Mouse (Mus musculus): Measurements from ENCODE around the gene Akap7. TPM values are rescaled to one million over a fixed set of nuclear protein-coding genes. Genes with fewer than 3 reads are reported as not detected.
A peak's percentile ranks its signal among the peaks of the same experiment; 100 is the strongest.

Akap7 gene
- 19.8 TPM in 2 replicates for polyA plus RNA-seq (2015; fragmentation: Nextera tagmentation; extraction: Ambion mirVana)

DNA sequence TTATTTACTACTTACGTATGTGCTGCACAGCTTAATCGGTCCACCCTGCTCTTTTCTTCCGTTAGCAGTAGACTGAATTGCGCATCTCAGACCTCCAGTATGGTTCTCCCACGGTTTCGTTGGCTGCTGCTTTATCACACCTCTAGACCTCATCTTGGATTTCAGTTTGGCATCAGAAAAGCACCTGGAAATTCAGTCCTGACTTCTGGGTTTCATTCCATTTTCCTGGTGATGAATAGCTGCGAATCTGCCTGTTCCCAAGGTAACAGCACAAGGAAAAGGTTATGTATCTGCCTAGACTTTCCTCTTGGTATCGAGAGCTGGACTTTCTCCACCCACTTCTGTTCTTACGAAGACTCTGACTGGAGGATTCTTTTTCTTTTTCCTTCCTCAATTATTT is at the start of gene Akap7:
Akap7 (minus strand) TSS at position 101 of the 400 bp plus-strand sequence.
- no peak within 1 kb of the TSS for H3K4me3 ChIP-seq
- no peak for ATAC-seq (ENCODE audit: insufficient number of reproducible peaks, insufficient read depth, low FRiP score, low TSS enrichment, low read depth)
- no peak within 1 kb of the TSS for H3K27ac ChIP-seq
- H3K36me3 ChIP-seq = no peaks in the 10 kb centered on the region
- H3K4me2 ChIP-seq = no peak within 1 kb of the TSS
- H3K4me1 ChIP-seq = peaks cover 8% of the 10 kb centered on the region
- WGBS = 88% methylated on average over 9 of the region's 9 CpGs
- H3K27me3 ChIP-seq = no peaks in the 10 kb centered on the region
- no peaks in the 10 kb centered on the region for H3K9me3 ChIP-seq
- no peak within 1 kb of the TSS for H3K9ac ChIP-seq

DNA sequence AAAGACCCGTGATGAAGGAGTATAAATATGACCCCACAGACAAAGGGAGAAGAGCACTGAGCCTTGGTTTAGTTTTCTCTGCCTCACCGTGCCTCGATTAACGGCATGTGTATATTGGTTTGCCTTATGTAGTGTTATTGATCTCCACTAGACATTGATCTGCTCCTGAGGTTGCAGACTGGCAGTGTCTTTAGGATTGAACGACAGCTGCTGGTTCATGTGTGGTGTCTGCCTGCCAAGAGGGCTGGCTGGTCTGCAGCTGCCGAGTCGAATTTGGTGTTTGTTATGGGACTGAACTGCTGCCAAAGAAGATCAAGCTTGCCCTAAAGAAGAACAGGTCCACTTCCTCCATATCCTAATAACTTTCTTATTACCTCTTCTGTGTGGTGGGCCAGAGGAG is 46.7 kb upstream of the Akap7 start:
- ATAC-seq (ENCODE audit: insufficient number of reproducible peaks, insufficient read depth, low FRiP score, low TSS enrichment, low read depth) = no peak

DNA sequence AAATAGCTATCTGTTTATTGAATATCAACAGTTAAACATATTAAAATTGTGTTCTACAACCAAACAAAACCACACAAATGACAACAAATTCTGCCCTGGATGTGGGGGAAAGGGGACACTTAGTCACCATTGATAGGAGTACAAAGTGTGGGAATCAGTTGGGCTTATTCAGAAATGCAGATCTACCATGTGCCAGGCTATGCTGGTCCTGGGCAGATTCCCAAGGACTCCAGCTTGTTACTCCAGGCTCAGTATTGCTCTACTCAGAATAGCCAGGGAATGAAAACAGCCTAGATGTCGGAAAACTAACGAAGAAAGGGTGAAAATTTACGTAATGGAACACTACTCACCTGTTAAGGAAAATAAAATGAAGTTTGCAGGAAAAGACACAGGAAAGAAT is 46.3 kb upstream of the Akap7 start:
- Histone ChIP-seq H3K4me3 (no peak overlapping the region), H3K4me1 (peaks cover 17% of the 10 kb centered on the region), H3K4me2 (no peak overlapping the region), H3K36me3 (no peaks in the 10 kb centered on the region), H3K27me3 (no peaks in the 10 kb centered on the region), H3K27ac (no peak overlapping the region), H3K9ac (no peak overlapping the region), H3K9me3 (no peaks in the 10 kb centered on the region)
- 94% methylated on average over 3 of the region's 3 CpGs for WGBS
- ATAC-seq (ENCODE audit: insufficient number of reproducible peaks, insufficient read depth, low FRiP score, low TSS enrichment, low read depth) = no peak

More for the DNA sequence above, 46.7 kb upstream of the Akap7 start:
- 85% methylated on average over 7 of the region's 7 CpGs for WGBS
- no peaks in the 10 kb centered on the region for H3K27me3 ChIP-seq
- H3K27ac ChIP-seq = no peak overlapping the region
- H3K4me1 ChIP-seq = peaks cover 17% of the 10 kb centered on the region
- no peaks in the 10 kb centered on the region for H3K9me3 ChIP-seq
- H3K36me3 ChIP-seq = no peaks in the 10 kb centered on the region
- no peak overlapping the region for H3K4me2 ChIP-seq
- no peak overlapping the region for H3K9ac ChIP-seq
- H3K4me3 ChIP-seq = no peak overlapping the region

DNA sequence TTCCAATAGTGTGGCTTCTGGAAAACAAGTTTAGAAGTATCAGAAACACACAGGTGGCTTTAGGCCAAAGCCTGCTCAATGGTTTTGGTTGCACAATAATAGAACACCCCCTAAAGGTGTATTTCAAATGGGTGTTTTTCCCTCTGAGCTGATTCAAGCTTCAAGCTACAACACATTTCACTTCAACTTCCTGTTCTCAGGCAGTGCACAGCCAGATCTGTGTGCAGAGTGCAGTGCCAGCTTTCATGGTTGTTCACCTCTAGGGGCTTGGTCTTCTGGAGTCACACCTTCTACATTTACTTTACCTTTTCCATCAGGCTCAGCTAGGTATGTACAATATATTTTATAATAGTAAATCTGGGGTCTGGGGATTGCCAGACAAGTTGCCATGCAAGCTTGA is 35.1 kb upstream of the Akap7 start:
- Histone ChIP-seq H3K27me3 (no peaks in the 10 kb centered on the region), H3K27ac (no peak overlapping the region), H3K4me2 (no peak overlapping the region), H3K36me3 (no peaks in the 10 kb centered on the region), H3K9me3 (no peaks in the 10 kb centered on the region), H3K4me1 (no peaks in the 10 kb centered on the region), H3K9ac (no peak overlapping the region), H3K4me3 (no peak overlapping the region)
- no peak for ATAC-seq (ENCODE audit: insufficient number of reproducible peaks, insufficient read depth, low FRiP score, low TSS enrichment, low read depth)

DNA sequence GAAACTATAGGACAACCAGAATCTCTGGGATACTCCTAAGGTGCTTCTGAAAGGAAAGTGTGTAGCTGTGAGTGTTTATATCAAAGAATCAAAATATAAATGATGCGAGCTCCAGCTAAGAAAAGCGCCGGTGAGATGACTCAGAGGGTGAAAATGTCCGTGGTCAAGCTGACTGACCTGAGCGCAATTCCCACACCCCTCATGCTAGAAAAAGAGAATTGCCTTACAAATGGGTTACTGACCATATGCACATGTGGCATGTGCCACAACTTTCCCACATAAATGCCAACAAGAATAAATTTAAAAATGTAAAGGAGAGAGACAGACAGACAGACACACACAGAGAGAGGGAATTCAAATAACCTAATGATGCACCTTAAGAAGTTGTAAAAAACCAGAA is 33.0 kb upstream of the Akap7 start:
- Histone ChIP-seq H3K27ac (no peak overlapping the region), H3K9me3 (no peaks in the 10 kb centered on the region), H3K4me1 (no peaks in the 10 kb centered on the region), H3K36me3 (no peaks in the 10 kb centered on the region), H3K9ac (no peak overlapping the region), H3K4me3 (no peak overlapping the region), H3K4me2 (no peak overlapping the region), H3K27me3 (no peaks in the 10 kb centered on the region)
- no peak for ATAC-seq (ENCODE audit: insufficient number of reproducible peaks, insufficient read depth, low FRiP score, low TSS enrichment, low read depth)
- 94% methylated on average over 5 of the region's 5 CpGs for WGBS

DNA sequence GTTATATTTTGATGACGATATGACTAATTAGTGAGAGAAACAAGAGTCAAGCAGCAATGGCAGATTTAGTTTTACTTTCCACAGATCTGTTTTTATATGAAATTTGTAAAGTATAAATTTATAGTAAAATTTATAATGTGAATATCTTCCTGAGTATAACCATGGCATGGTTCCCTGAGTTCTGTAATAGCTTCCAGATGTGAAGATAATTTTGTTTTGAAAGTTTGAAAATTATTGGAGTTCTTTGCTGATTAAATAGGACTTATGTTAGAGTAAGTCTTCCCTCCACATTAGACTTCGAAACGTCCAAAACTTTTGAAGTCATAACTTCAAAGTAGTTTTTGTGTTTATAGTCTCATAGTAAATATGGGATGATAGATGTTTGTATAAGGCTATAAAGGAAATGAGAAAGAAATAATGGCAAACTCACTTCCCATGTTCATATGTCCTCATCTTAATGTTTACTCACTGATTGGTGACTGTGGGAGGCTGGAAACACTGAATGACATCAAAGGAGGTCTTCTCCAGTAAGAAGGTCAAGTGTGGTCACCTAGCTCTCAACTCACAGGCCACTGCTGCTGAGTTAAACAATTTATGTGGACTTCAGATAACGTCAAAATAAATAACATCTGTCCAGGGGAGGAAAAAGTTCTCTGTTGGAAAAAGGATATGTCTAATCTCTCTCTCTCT is 25.9 kb upstream of the Akap7 start:
- Histone ChIP-seq H3K36me3 (no peaks in the 10 kb centered on the region), H3K9me3 (no peaks in the 10 kb centered on the region), H3K4me1 (peaks cover 3% of the 10 kb centered on the region; the same call in 1 of the 2 replicates), H3K9ac (no peak overlapping the region), H3K4me2 (no peak overlapping the region), H3K27me3 (no peaks in the 10 kb centered on the region), H3K27ac (no peak overlapping the region; the same call in 1 of the 2 replicates), H3K4me3 (no peak overlapping the region)
- 0 out of 2 replicates have a peak, but pooled peaks have one; percentile 43 for ATAC-seq (ENCODE audit: insufficient number of reproducible peaks, insufficient read depth, low FRiP score, low TSS enrichment, low read depth)
- WGBS = 33% methylated on average over 4 of the region's 4 CpGs

DNA sequence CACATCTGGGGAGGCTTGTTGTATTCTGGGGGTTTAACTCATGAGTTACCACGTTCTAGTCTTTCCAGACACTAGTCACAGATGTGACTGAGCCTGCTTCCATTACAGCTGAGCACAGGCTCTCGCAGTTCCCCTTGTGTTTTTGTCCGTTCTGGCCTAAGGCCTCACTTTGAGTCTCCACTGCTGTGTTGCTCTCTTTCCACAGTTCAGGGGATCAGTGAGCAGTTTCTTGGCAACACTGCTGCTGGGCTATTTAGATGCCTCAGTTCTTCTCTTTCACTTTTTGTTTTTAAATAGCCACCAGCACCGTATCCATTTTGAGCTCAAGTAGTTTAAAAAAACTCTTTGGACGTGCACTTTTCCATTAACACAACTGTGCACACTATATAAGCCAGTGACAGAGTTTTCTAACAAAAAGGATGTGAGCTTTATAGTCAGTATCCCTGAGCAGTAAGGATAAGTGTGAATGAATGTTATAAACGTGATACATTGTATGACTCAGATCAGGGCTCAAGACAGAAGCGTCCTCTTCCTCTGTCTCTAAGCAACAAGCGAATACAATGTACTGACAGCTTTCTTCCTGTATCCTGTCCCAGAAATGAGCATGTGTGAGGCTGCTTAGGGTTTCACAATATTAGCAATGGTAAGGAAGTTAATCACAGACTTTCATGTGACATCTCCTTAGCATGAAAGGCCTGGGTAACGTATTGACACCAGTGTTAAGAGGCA is 23.8 kb upstream of the Akap7 start:
- H3K4me1 ChIP-seq = peaks cover 3% of the 10 kb centered on the region; the same call in 1 of the 2 replicates
- ATAC-seq (ENCODE audit: insufficient number of reproducible peaks, insufficient read depth, low FRiP score, low TSS enrichment, low read depth) = no peak
- no peaks in the 10 kb centered on the region for H3K9me3 ChIP-seq
- H3K4me2 ChIP-seq = no peak overlapping the region
- 63% methylated on average over 9 of the region's 9 CpGs for WGBS
- no peaks in the 10 kb centered on the region for H3K27me3 ChIP-seq
- no peaks in the 10 kb centered on the region for H3K36me3 ChIP-seq
- H3K9ac ChIP-seq = no peak overlapping the region
- no peak overlapping the region for H3K27ac ChIP-seq
- no peak overlapping the region for H3K4me3 ChIP-seq

DNA sequence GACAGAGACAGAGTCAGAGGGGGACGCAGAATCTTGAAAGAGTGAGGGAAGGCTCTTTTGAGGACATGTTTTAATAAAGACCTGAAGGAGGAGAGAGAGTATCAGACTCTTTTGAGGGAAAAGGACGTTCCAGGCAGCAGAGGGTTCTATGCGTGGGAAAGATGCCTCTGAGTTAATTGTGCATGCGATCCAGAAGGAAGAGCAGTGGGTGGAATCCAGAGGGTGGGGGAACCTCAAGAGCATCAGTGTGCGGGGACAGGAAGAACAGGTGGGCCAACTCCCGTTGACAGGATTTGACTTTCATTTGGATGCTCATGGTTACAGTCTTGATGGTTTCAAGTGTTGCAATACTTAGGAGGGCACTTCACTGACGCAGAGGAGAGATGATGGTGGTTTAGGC is 22.4 kb upstream of the Akap7 start:
- Histone ChIP-seq H3K4me2 (no peak overlapping the region), H3K27ac (no peak overlapping the region), H3K4me1 (peaks cover 6% of the 10 kb centered on the region), H3K9ac (no peak overlapping the region), H3K4me3 (no peak overlapping the region), H3K36me3 (no peaks in the 10 kb centered on the region), H3K27me3 (no peaks in the 10 kb centered on the region), H3K9me3 (no peaks in the 10 kb centered on the region)
- 82% methylated on average over 7 of the region's 7 CpGs for WGBS
- ATAC-seq (ENCODE audit: insufficient number of reproducible peaks, insufficient read depth, low FRiP score, low TSS enrichment, low read depth) = no peak

DNA sequence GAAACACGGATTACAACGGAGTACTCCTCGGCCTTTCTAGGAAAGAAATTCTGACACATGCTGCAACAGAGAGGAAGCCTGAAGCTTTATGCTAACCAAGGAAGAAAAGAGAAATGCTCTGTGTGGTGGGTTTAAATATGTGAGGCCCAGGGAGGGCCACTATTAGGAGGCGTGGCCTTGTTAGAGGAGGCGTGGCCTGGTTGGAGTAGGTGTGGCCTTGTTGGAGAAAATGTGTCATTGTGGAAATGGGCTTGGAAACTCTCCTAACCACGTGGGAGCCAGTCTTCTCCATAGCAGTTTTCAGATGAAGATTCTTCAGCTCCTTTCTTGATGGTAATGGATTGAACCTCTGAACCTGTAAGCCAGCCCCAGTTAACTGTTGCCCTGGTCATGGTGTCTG is 19.8 kb upstream of the Akap7 start:
- WGBS = 81% methylated on average over 6 of the region's 6 CpGs
- no peak for ATAC-seq (ENCODE audit: insufficient number of reproducible peaks, insufficient read depth, low FRiP score, low TSS enrichment, low read depth)
- no peak overlapping the region for H3K9ac ChIP-seq
- H3K4me3 ChIP-seq = no peak overlapping the region
- H3K4me1 ChIP-seq = peaks cover 7% of the 10 kb centered on the region
- H3K9me3 ChIP-seq = no peaks in the 10 kb centered on the region
- no peak overlapping the region; the same call in 1 of the 2 replicates for H3K27ac ChIP-seq
- no peaks in the 10 kb centered on the region for H3K36me3 ChIP-seq
- no peaks in the 10 kb centered on the region for H3K27me3 ChIP-seq
- H3K4me2 ChIP-seq = no peak overlapping the region

DNA sequence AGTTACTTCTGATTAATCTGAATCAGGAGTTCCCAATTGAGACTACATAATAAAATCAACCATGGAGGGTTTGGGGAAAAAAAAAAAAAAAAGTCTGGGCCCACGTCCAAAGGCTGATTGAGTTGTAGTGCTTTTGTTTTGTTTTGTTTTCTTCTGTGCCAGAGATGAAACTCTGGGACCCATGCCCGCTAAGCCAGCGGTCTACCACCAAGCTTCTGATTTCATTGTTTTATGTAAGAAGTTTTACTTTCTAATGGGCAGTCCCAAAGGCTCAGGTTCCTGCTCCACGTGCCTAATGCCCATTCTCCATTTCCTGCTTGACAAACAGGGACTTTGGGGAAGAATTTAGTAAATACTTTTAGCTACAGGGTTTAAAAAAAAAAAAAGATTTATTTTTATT is 18.0 kb upstream of the Akap7 start:
- Histone ChIP-seq H3K27me3 (no peaks in the 10 kb centered on the region), H3K4me2 (no peak overlapping the region), H3K4me3 (no peak overlapping the region), H3K4me1 (peaks cover 4% of the 10 kb centered on the region), H3K9me3 (no peaks in the 10 kb centered on the region), H3K9ac (no peak overlapping the region), H3K36me3 (no peaks in the 10 kb centered on the region), H3K27ac (peak overlapping the region; percentile 36; the same call in 1 of the 2 replicates)
- WGBS = 23% methylated on average over 4 of the region's 4 CpGs
- peak; percentile 43; the same call in 1 of the 2 replicates for ATAC-seq (ENCODE audit: insufficient number of reproducible peaks, insufficient read depth, low FRiP score, low TSS enrichment, low read depth)

DNA sequence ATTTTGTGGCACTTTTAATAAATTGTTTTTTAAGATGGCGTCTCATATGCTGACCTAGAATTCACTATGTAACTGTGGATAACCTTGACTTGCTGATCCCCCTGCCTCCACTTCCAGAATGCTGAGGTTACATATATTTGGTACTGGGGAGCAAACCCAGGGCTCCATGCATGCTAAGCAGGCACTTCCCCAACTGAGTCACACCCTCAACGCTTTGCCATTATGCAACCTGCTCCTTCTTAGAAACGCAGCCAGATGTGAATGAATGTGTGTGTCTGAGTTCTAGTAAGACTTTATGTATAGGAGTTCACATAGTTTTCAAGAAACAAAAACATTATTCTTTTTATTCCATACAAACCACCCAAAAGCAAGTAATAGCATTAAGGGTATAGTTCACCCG is 13.5 kb upstream of the Akap7 start:
- Histone ChIP-seq H3K4me3 (no peak overlapping the region), H3K9ac (no peak overlapping the region), H3K4me2 (no peak overlapping the region), H3K27me3 (no peaks in the 10 kb centered on the region), H3K4me1 (peaks cover 8% of the 10 kb centered on the region), H3K27ac (no peak overlapping the region), H3K9me3 (no peaks in the 10 kb centered on the region), H3K36me3 (no peaks in the 10 kb centered on the region)
- no peak for ATAC-seq (ENCODE audit: insufficient number of reproducible peaks, insufficient read depth, low FRiP score, low TSS enrichment, low read depth)
- 84% methylated on average over 4 of the region's 4 CpGs for WGBS

DNA sequence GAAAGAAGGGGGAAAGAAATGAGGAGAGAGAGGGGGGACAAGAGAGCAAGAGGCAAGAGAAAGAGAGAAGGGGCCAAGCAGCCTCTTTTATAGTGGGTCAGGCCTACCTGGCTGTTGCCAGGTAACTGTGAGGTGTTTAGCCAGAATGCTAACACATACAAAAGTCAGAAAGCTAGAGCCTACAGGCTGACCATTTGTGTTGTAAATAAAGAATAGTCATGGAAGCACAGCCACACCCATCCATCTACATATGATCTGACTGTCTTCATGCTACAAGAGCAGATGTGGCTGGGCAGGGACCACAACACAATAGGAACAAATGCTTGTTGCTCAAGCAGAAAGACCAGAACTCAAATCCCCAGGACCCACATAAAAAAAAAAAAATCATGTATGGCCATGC is 11.9 kb upstream of the Akap7 start:
- H3K9ac ChIP-seq = no peak overlapping the region
- H3K4me3 ChIP-seq = no peak overlapping the region
- H3K9me3 ChIP-seq = no peaks in the 10 kb centered on the region
- H3K27me3 ChIP-seq = no peaks in the 10 kb centered on the region
- ATAC-seq (ENCODE audit: insufficient number of reproducible peaks, insufficient read depth, low FRiP score, low TSS enrichment, low read depth) = no peak
- H3K4me1 ChIP-seq = peaks cover 4% of the 10 kb centered on the region; the same call in 1 of the 2 replicates
- no peak overlapping the region for H3K27ac ChIP-seq
- no peak overlapping the region for H3K4me2 ChIP-seq
- H3K36me3 ChIP-seq = no peaks in the 10 kb centered on the region

Data from embryonic facial prominence, embryonic 13.5 days (tissue).